Mouse (Mus musculus): ENCODE measurements around the gene Tas1r3.

- TF ChIP-seq CTCF (IDR thresholded peaks at IDR 0.05; ENCODE audit: low read depth, low read length), result no peak
- TF ChIP-seq POLR2AphosphoS5 (IDR thresholded peaks at IDR 0.05; ENCODE audit: insufficient replicate concordance, low read depth, low read length), result no peak
These were observed 25.7 kb downstream of the Tas1r3 start for GRCm38 (mm10) chr4:155837404-155838010.

All from G1E (cell line).